Mouse (Mus musculus): Measurements from ENCODE around the gene Tmem181a. TPM values are rescaled to one million over a fixed set of nuclear protein-coding genes. Genes with fewer than 3 reads are reported as not detected.
"Not testable (repeated sequence)": the region's sequence is repeated elsewhere in the genome, so short reads cannot be mapped to it uniquely, and the experiment has no call there.

The Tmem181a gene
- polyA plus RNA-seq, 1 experiment from 2014 or later, result 21.0 TPM

GRCm38 (mm10) chr17:6327554-6327953, 70.9 kb downstream of the Tmem181a start:
- H3K9ac ChIP-seq; H3K4me1 ChIP-seq; H3K27ac ChIP-seq (replicated peaks); H3K4me3 ChIP-seq (replicated peaks); ATAC-seq (ENCODE audit: insufficient number of reproducible peaks, low FRiP score, low TSS enrichment, low read depth); H3K4me2 ChIP-seq (replicated peaks); H3K9me3 ChIP-seq (replicated peaks); H3K27me3 ChIP-seq; H3K36me3 ChIP-seq: not testable (repeated sequence)
- WGBS, result 91% methylated on average over 7 of the region's 7 CpGs

GRCm38 (mm10) chr17:6328997-6329396, 72.3 kb downstream of the Tmem181a start:
- 74% methylated on average over 4 of the region's 4 CpGs for WGBS
- H3K9ac ChIP-seq; H3K9me3 ChIP-seq (replicated peaks); H3K4me3 ChIP-seq (replicated peaks); H3K4me1 ChIP-seq; ATAC-seq (ENCODE audit: insufficient number of reproducible peaks, low FRiP score, low TSS enrichment, low read depth); H3K27me3 ChIP-seq; H3K27ac ChIP-seq (replicated peaks); H3K36me3 ChIP-seq; H3K4me2 ChIP-seq (replicated peaks): not testable (repeated sequence)

GRCm38 (mm10) chr17:6342606-6343294, 86.1 kb downstream of the Tmem181a start:
- peak; percentile 43; the same call in 1 of the 2 replicates for ATAC-seq (ENCODE audit: insufficient number of reproducible peaks, low FRiP score, low TSS enrichment, low read depth)
- not testable (repeated sequence) for H3K4me3 ChIP-seq (replicated peaks); H3K9ac ChIP-seq; H3K4me1 ChIP-seq; H3K9me3 ChIP-seq (replicated peaks); H3K27me3 ChIP-seq; H3K27ac ChIP-seq (replicated peaks); H3K4me2 ChIP-seq (replicated peaks); H3K36me3 ChIP-seq
- WGBS, result no CpG with 5 or more reads among the region's 12 CpGs

- not testable (repeated sequence) for H3K4me1 ChIP-seq; H3K9ac ChIP-seq; H3K27ac ChIP-seq (replicated peaks); H3K36me3 ChIP-seq; ATAC-seq (ENCODE audit: insufficient number of reproducible peaks, low FRiP score, low TSS enrichment, low read depth); H3K4me2 ChIP-seq (replicated peaks); H3K4me3 ChIP-seq (replicated peaks); H3K27me3 ChIP-seq; H3K9me3 ChIP-seq (replicated peaks)
- WGBS, result 82% methylated on average over 10 of the region's 10 CpGs
Observed at GRCm38 (mm10) chr17:6355256-6355655, 98.6 kb downstream of the Tmem181a start.

Other genes with a start within 250 kb of the Tmem181a start
- gene Serac1, start 177.1 kb upstream of the Tmem181a start, polyA plus RNA-seq (2015; fragmentation: Nextera tagmentation; extraction: Ambion mirVana), result 3.9 and 5.4 TPM in 2 replicates
- 165 and 182 TPM in 2 replicates for gene Gtf2h5, start 177.1 kb upstream of the Tmem181a start, polyA plus RNA-seq (2015; fragmentation: Nextera tagmentation; extraction: Ambion mirVana)
- 89.8 and 101 TPM in 2 replicates for gene Tulp4, start 150.4 kb upstream of the Tmem181a start, polyA plus RNA-seq (2015; fragmentation: Nextera tagmentation; extraction: Ambion mirVana)
- 14.8 and 17.2 TPM in 2 replicates for gene Dynlt1a, start 60.6 kb downstream of the Tmem181a start, polyA plus RNA-seq (2015; fragmentation: Nextera tagmentation; extraction: Ambion mirVana)
- gene Dynlt1b, start 173.3 kb downstream of the Tmem181a start, polyA plus RNA-seq (2015; fragmentation: Nextera tagmentation; extraction: Ambion mirVana), result 467 and 526 TPM in 2 replicates